Mouse (Mus musculus): ENCODE results near the gene Unc80. TPM values are rescaled to one million over a fixed set of nuclear protein-coding genes. Genes with fewer than 3 reads are reported as not detected.

The Unc80 gene
- polyA plus RNA-seq, 1 experiment from 2014 or later, result 0.12 TPM

- H3K4me2 ChIP-seq (ENCODE audit: low read length), result no peak overlapping the region
- no peaks in the 10 kb centered on the region for H3K27me3 ChIP-seq (ENCODE audit: control insufficient read depth, insufficient read depth, low read length)
- 78% methylated on average over 3 of the region's 3 CpGs for WGBS
- no peak overlapping the region for H3K27ac ChIP-seq (replicated peaks in 1 of 2; ENCODE audit: control insufficient read depth in 1 of 2, insufficient read depth in 1 of 2, low read depth in 2 of 2, low read length in 2 of 2)
- ATAC-seq (ENCODE audit: insufficient number of reproducible peaks, insufficient read depth, low FRiP score, low read depth), result no peak
- H3K4me1 ChIP-seq (ENCODE audit: control insufficient read depth in 2 of 2, insufficient read depth in 2 of 2, low read length in 2 of 2), result no peaks in the 10 kb centered on the region
- no peak overlapping the region for H3K9ac ChIP-seq (ENCODE audit: low read length)
- no peaks in the 10 kb centered on the region for H3K9me3 ChIP-seq (ENCODE audit: control insufficient read depth, low read length)
- no peaks in the 10 kb centered on the region for H3K36me3 ChIP-seq (ENCODE audit: control insufficient read depth, insufficient read depth, low read length)
- no peak overlapping the region for H3K4me3 ChIP-seq (ENCODE audit: control insufficient read depth in 1 of 2, insufficient read depth in 1 of 2, low read depth in 1 of 2, low read length in 2 of 2)
These were observed 82.6 kb downstream of the Unc80 start for GRCm38 (mm10) chr1:66550812-66551211.

- Histone ChIP-seq H3K27me3 (ENCODE audit: control insufficient read depth, insufficient read depth, low read length) (no peaks in the 10 kb centered on the region), H3K4me1 (ENCODE audit: control insufficient read depth in 2 of 2, insufficient read depth in 2 of 2, low read length in 2 of 2) (no peaks in the 10 kb centered on the region), H3K4me2 (ENCODE audit: low read length) (no peak overlapping the region), H3K4me3 (ENCODE audit: control insufficient read depth in 1 of 2, insufficient read depth in 1 of 2, low read depth in 1 of 2, low read length in 2 of 2) (no peak overlapping the region), H3K27ac (replicated peaks in 1 of 2; ENCODE audit: control insufficient read depth in 1 of 2, insufficient read depth in 1 of 2, low read depth in 2 of 2, low read length in 2 of 2) (no peak overlapping the region), H3K9me3 (ENCODE audit: control insufficient read depth, low read length) (no peaks in the 10 kb centered on the region), H3K36me3 (ENCODE audit: control insufficient read depth, insufficient read depth, low read length) (no peaks in the 10 kb centered on the region), H3K9ac (ENCODE audit: low read length) (no peak overlapping the region)
- no peak for ATAC-seq (ENCODE audit: insufficient number of reproducible peaks, insufficient read depth, low FRiP score, low read depth)
- 70% methylated on average over 5 of the region's 5 CpGs for WGBS
These were observed 84.3 kb downstream of the Unc80 start for GRCm38 (mm10) chr1:66552396-66552966.

GRCm38 (mm10) chr1:66561636-66562270 lies 93.6 kb downstream of the Unc80 start:
- Histone ChIP-seq H3K27me3 (ENCODE audit: control insufficient read depth, insufficient read depth, low read length) (no peaks in the 10 kb centered on the region), H3K9ac (ENCODE audit: low read length) (no peak overlapping the region), H3K36me3 (ENCODE audit: control insufficient read depth, insufficient read depth, low read length) (no peaks in the 10 kb centered on the region), H3K4me2 (ENCODE audit: low read length) (no peak overlapping the region), H3K9me3 (ENCODE audit: control insufficient read depth, low read length) (no peaks in the 10 kb centered on the region), H3K4me1 (ENCODE audit: control insufficient read depth in 2 of 2, insufficient read depth in 2 of 2, low read length in 2 of 2) (no peaks in the 10 kb centered on the region), H3K27ac (replicated peaks in 1 of 2; ENCODE audit: control insufficient read depth in 1 of 2, insufficient read depth in 1 of 2, low read depth in 2 of 2, low read length in 2 of 2) (no peak overlapping the region), H3K4me3 (ENCODE audit: control insufficient read depth in 1 of 2, insufficient read depth in 1 of 2, low read depth in 1 of 2, low read length in 2 of 2) (no peak overlapping the region)
- 79% methylated on average over 1 of the region's 1 CpGs for WGBS
- ATAC-seq (ENCODE audit: insufficient number of reproducible peaks, insufficient read depth, low FRiP score, low read depth), result no peak

GRCm38 (mm10) chr1:66562332-66562731 lies 94.2 kb downstream of the Unc80 start:
- WGBS, result 73% methylated on average over 2 of the region's 2 CpGs
- no peaks in the 10 kb centered on the region for H3K36me3 ChIP-seq (ENCODE audit: control insufficient read depth, insufficient read depth, low read length)
- no peak overlapping the region for H3K9ac ChIP-seq (ENCODE audit: low read length)
- H3K4me3 ChIP-seq (ENCODE audit: control insufficient read depth in 1 of 2, insufficient read depth in 1 of 2, low read depth in 1 of 2, low read length in 2 of 2), result no peak overlapping the region
- no peak overlapping the region for H3K4me2 ChIP-seq (ENCODE audit: low read length)
- no peak overlapping the region for H3K27ac ChIP-seq (replicated peaks in 1 of 2; ENCODE audit: control insufficient read depth in 1 of 2, insufficient read depth in 1 of 2, low read depth in 2 of 2, low read length in 2 of 2)
- H3K4me1 ChIP-seq (ENCODE audit: control insufficient read depth in 2 of 2, insufficient read depth in 2 of 2, low read length in 2 of 2), result no peaks in the 10 kb centered on the region
- H3K27me3 ChIP-seq (ENCODE audit: control insufficient read depth, insufficient read depth, low read length), result no peaks in the 10 kb centered on the region
- no peaks in the 10 kb centered on the region for H3K9me3 ChIP-seq (ENCODE audit: control insufficient read depth, low read length)
- no peak for ATAC-seq (ENCODE audit: insufficient number of reproducible peaks, insufficient read depth, low FRiP score, low read depth)

GRCm38 (mm10) chr1:66569736-66570135 lies 101.6 kb downstream of the Unc80 start:
- Histone ChIP-seq H3K9me3 (ENCODE audit: control insufficient read depth, low read length) (no peaks in the 10 kb centered on the region), H3K4me3 (ENCODE audit: control insufficient read depth in 1 of 2, insufficient read depth in 1 of 2, low read depth in 1 of 2, low read length in 2 of 2) (no peak overlapping the region), H3K9ac (ENCODE audit: low read length) (no peak overlapping the region), H3K4me2 (ENCODE audit: low read length) (no peak overlapping the region), H3K4me1 (ENCODE audit: control insufficient read depth in 2 of 2, insufficient read depth in 2 of 2, low read length in 2 of 2) (no peaks in the 10 kb centered on the region), H3K36me3 (ENCODE audit: control insufficient read depth, insufficient read depth, low read length) (no peaks in the 10 kb centered on the region), H3K27ac (replicated peaks in 1 of 2; ENCODE audit: control insufficient read depth in 1 of 2, insufficient read depth in 1 of 2, low read depth in 2 of 2, low read length in 2 of 2) (no peak overlapping the region), H3K27me3 (ENCODE audit: control insufficient read depth, insufficient read depth, low read length) (no peaks in the 10 kb centered on the region)
- no peak for ATAC-seq (ENCODE audit: insufficient number of reproducible peaks, insufficient read depth, low FRiP score, low read depth)
- 84% methylated on average over 13 of the region's 13 CpGs for WGBS

GRCm38 (mm10) chr1:66597163-66597788 lies 129.1 kb downstream of the Unc80 start:
- no peak for ATAC-seq (ENCODE audit: insufficient number of reproducible peaks, insufficient read depth, low FRiP score, low read depth)
- Histone ChIP-seq H3K9me3 (ENCODE audit: control insufficient read depth, low read length) (no peaks in the 10 kb centered on the region), H3K4me3 (ENCODE audit: control insufficient read depth in 1 of 2, insufficient read depth in 1 of 2, low read depth in 1 of 2, low read length in 2 of 2) (no peak overlapping the region), H3K9ac (ENCODE audit: low read length) (no peak overlapping the region), H3K4me1 (ENCODE audit: control insufficient read depth in 2 of 2, insufficient read depth in 2 of 2, low read length in 2 of 2) (no peaks in the 10 kb centered on the region), H3K27ac (replicated peaks in 1 of 2; ENCODE audit: control insufficient read depth in 1 of 2, insufficient read depth in 1 of 2, low read depth in 2 of 2, low read length in 2 of 2) (no peak overlapping the region), H3K4me2 (ENCODE audit: low read length) (no peak overlapping the region), H3K36me3 (ENCODE audit: control insufficient read depth, insufficient read depth, low read length) (no peaks in the 10 kb centered on the region), H3K27me3 (ENCODE audit: control insufficient read depth, insufficient read depth, low read length) (no peaks in the 10 kb centered on the region)

GRCm38 (mm10) chr1:66608304-66608703 lies 140.1 kb downstream of the Unc80 start:
- H3K4me2 ChIP-seq (ENCODE audit: low read length), result no peak overlapping the region
- H3K9me3 ChIP-seq (ENCODE audit: control insufficient read depth, low read length), result no peaks in the 10 kb centered on the region
- 80% methylated on average over 4 of the region's 4 CpGs for WGBS
- no peak for ATAC-seq (ENCODE audit: insufficient number of reproducible peaks, insufficient read depth, low FRiP score, low read depth)
- H3K9ac ChIP-seq (ENCODE audit: low read length), result no peak overlapping the region
- no peak overlapping the region for H3K27ac ChIP-seq (replicated peaks in 1 of 2; ENCODE audit: control insufficient read depth in 1 of 2, insufficient read depth in 1 of 2, low read depth in 2 of 2, low read length in 2 of 2)
- no peaks in the 10 kb centered on the region for H3K4me1 ChIP-seq (ENCODE audit: control insufficient read depth in 2 of 2, insufficient read depth in 2 of 2, low read length in 2 of 2)
- no peak overlapping the region for H3K4me3 ChIP-seq (ENCODE audit: control insufficient read depth in 1 of 2, insufficient read depth in 1 of 2, low read depth in 1 of 2, low read length in 2 of 2)
- H3K36me3 ChIP-seq (ENCODE audit: control insufficient read depth, insufficient read depth, low read length), result no peaks in the 10 kb centered on the region
- no peaks in the 10 kb centered on the region for H3K27me3 ChIP-seq (ENCODE audit: control insufficient read depth, insufficient read depth, low read length)
